Mouse (Mus musculus) midbrain, embryonic 10.5 days (tissue): Measurements from ENCODE around the gene Il17c. TPM values are rescaled to one million over a fixed set of nuclear protein-coding genes. Genes with fewer than 3 reads are reported as not detected.
A peak's percentile ranks its signal among the peaks of the same experiment; 100 is the strongest.

Experiments
- DNase-seq: peaks from one replicate; pipeline ENCODE4 v3.0.0-alpha.2; 2017; ENCODE audit warnings: low spot score
- H3K27ac ChIP-seq: fragments of 300-500 bp; sonication (generic); replicated peaks from 2 replicates; pipeline ENCODE4 v1.5.1; 2016; ENCODE audit warnings: mild to moderate bottlenecking
- H3K27me3 ChIP-seq: fragments of 300-500 bp; sonication (generic); 2 replicates; pipeline ENCODE4 v1.6.1; 2016; ENCODE audit warnings: low read depth, mild to moderate bottlenecking; ENCODE audit not compliant: poor library complexity, severe bottlenecking
- H3K36me3 ChIP-seq: fragments of 300-500 bp; sonication (generic); 2 replicates; pipeline ENCODE4 v1.6.1; 2016; ENCODE audit warnings: mild to moderate bottlenecking, moderate library complexity
- H3K4me1 ChIP-seq: fragments of 300-500 bp; sonication (generic); 2 replicates; pipeline ENCODE4 v1.6.1; 2016
- H3K4me3 ChIP-seq: fragments of 300-500 bp; sonication (generic); 2 replicates; pipeline ENCODE4 v1.5.1; 2016; ENCODE audit warnings: mild to moderate bottlenecking, moderate library complexity
- H3K9me3 ChIP-seq: fragments of 300-500 bp; sonication (generic); replicated peaks from 2 replicates; pipeline ENCODE4 v1.6.1; 2016; ENCODE audit warnings: mild to moderate bottlenecking
- WGBS: fragments of 180-500 bp; shearing (Covaris S2); methylation state at CpG from one replicate; pipeline ENCODE4 v1.1.7; 2016; 5-methylcytosine and 5-hydroxymethylcytosine counted together
- polyA plus RNA-seq: library from polyadenylated mRNA; unstranded; fragments of >200 nt; fragmentation: Nextera tagmentation; extraction: Ambion mirVana; gene quantifications from 2 replicates; pipeline ENCODE4 v1.2.1, GENCODE M21; 2016

Gene Il17c
- polyA plus RNA-seq, 1 experiment from 2014 or later = not detected

DNA sequence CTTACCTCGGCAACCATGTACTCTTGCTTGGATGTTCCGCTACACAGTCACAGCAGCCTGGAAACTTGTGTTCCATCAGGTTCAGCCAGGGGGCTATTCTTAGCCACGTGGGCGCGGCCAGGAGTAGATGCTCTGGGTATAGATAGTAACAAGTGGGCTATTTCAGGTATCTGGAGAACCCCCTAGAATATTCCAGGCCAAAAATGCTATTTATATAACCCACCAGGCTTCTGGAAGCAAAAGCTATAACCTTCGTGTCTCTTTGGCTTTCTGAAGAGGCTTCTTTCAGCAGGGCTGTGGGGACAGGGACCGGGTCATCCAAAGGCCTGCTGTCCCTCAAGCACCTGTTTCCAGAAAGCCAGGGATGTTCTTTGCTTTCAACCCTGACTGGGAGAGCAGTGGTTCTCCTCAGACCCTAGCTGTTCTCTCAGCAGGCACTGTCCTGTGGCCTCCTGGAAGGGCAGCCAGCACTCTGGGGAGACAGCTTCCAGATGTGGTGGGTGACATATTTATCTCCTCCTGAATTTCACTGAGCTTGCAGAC, 29.4 kb downstream of the Il17c start:
- H3K4me1 ChIP-seq = no peaks in the 10 kb centered on the region; the same call in 1 of the 2 replicates
- H3K9me3 ChIP-seq = no peaks in the 10 kb centered on the region
- H3K4me3 ChIP-seq = no peak overlapping the region
- H3K27ac ChIP-seq = no peak overlapping the region
- peaks cover 10% of the 10 kb centered on the region; the same call in 1 of the 2 replicates for H3K27me3 ChIP-seq
- WGBS = 86% methylated on average over 7 of the region's 7 CpGs
- DNase-seq = no peak
- H3K36me3 ChIP-seq = no peaks in the 10 kb centered on the region

DNA sequence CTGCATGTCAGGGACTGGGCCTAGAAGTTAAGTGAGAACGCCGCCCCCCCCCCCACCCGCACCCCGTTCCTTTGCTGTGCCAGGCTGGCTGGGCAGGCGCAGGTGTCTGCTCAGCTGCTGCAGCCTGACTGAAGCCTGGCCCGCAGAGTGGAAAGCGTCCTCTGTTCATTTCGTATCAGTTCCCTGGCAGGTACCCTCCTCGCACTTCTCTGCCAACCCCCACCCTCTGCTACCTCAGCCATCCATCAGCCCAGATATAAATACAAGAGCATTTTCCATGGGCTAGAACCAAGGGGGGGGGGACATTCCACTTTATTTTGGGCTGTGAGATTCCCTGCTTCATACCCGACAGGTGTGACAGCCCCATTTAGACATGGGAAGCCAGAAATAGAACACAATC, 30.3 kb downstream of the Il17c start:
- Histone ChIP-seq H3K36me3 (no peaks in the 10 kb centered on the region), H3K9me3 (no peaks in the 10 kb centered on the region), H3K4me3 (no peak overlapping the region), H3K27ac (no peak overlapping the region), H3K27me3 (peaks cover 17% of the 10 kb centered on the region), H3K4me1 (no peaks in the 10 kb centered on the region)
- WGBS = 83% methylated on average over 10 of the region's 10 CpGs
- DNase-seq = no peak

DNA sequence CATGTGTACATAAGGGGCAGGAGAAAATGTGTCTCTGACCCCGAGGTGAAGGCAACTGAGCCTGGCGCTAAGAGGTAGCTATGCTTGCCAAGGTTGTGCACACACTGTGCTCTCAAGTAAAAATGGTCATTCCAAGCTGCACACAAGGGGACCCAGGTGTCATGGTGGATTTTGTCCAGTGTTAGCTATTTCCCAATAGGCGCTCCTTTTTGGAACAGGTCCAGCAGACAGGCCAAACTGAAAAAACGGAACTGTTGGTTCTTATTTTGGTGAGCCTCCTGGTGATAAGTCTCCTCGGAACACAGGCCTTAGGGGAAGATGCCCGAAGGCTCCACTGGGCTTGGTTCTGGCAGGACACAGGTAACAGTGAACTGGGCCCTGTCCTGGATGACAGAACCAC, 32.6 kb downstream of the Il17c start:
- Histone ChIP-seq H3K4me3 (no peak overlapping the region), H3K27me3 (peaks cover 39% of the 10 kb centered on the region), H3K9me3 (no peaks in the 10 kb centered on the region), H3K36me3 (no peaks in the 10 kb centered on the region), H3K4me1 (no peaks in the 10 kb centered on the region), H3K27ac (no peak overlapping the region)
- no peak for DNase-seq
- 97% methylated on average over 6 of the region's 6 CpGs for WGBS

DNA sequence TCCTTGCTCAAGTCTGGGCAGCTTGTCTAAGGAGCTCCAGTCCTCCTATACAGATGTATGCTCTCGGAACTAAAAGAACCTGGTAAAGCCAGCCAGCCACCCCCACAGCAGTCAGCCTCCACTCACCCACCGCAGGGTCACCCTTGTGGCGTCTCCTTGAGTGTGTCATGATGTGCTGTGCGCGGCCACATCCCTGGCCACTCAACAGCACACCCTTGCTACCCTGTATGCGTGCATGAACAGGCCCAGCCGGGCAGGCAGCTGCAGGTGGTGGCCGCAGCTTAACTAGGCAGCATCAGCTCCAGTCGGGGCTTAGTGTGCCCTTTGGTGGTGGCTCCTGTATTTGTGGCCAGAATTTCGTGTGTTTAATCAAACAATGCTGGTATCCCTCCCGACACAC, 35.4 kb downstream of the Il17c start:
- Histone ChIP-seq H3K36me3 (no peaks in the 10 kb centered on the region), H3K27me3 (peaks cover 67% of the 10 kb centered on the region), H3K9me3 (no peaks in the 10 kb centered on the region), H3K4me3 (no peak overlapping the region), H3K27ac (no peak overlapping the region), H3K4me1 (peaks cover 22% of the 10 kb centered on the region)
- no peak for DNase-seq
- WGBS = 84% methylated on average over 11 of the region's 11 CpGs

DNA sequence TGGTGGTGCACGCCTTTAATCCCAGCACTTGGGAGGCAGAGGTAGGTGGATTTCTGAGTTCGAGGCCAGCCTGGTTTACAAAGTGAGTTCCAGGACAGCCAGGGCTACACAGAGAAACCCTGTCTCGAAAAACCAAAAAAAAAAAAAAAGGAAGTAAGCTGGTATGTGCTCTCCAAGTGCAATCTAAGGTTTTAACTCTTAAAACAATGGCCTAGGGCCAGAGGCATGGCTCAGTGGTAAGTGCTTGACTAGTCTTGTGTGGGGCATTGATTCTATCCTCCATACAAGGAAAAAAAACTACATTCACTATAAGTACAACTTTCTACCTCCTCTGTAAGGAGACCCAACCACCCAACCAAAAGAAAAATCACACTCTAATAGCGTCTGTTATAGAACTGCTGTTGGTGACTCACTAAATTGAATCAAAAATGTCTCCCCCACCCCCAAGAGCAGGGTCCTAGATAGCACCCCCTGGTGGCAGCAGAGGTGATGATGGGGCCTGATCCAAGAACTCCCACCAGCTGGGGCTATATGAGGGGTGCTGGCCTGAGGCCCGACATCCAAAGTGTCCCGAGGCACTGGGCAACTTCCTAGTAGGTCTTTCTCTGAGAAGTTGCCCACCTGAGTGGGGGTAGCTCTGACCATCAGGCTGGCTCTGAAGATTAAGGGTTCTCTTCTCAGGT, 37.5 kb downstream of the Il17c start:
- H3K4me3 ChIP-seq = no peak overlapping the region
- H3K27me3 ChIP-seq = peaks cover 80% of the 10 kb centered on the region
- H3K9me3 ChIP-seq = no peaks in the 10 kb centered on the region
- peaks cover 30% of the 10 kb centered on the region for H3K4me1 ChIP-seq
- H3K27ac ChIP-seq = no peak overlapping the region
- WGBS = 64% methylated on average over 6 of the region's 6 CpGs
- H3K36me3 ChIP-seq = no peaks in the 10 kb centered on the region
- no peak for DNase-seq

DNA sequence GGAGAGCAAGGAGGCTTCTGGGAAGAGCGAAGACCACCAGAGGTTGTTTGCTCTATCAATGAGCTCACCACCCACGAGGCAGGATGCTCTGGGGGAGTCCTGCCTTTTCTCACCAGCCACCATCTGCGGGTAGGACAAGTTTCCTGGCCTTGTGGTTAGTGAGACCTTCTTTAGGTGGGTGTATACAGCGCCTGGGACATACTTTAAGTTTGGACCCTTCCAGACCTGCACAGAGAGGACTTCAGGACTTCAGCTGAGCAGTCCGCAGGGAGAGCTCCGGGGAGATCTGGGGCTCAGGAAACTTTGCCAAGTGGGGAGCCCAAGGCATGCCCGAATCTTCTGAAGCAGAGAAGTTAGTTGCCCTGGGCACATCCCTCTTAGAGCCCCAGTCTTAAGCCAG, 38.2 kb downstream of the Il17c start:
- no peak for DNase-seq
- WGBS = 30% methylated on average over 7 of the region's 7 CpGs
- Histone ChIP-seq H3K9me3 (no peaks in the 10 kb centered on the region), H3K4me1 (peaks cover 30% of the 10 kb centered on the region), H3K27me3 (peaks cover 80% of the 10 kb centered on the region), H3K27ac (no peak overlapping the region), H3K36me3 (no peaks in the 10 kb centered on the region), H3K4me3 (peak overlapping the region; percentile 53)

DNA sequence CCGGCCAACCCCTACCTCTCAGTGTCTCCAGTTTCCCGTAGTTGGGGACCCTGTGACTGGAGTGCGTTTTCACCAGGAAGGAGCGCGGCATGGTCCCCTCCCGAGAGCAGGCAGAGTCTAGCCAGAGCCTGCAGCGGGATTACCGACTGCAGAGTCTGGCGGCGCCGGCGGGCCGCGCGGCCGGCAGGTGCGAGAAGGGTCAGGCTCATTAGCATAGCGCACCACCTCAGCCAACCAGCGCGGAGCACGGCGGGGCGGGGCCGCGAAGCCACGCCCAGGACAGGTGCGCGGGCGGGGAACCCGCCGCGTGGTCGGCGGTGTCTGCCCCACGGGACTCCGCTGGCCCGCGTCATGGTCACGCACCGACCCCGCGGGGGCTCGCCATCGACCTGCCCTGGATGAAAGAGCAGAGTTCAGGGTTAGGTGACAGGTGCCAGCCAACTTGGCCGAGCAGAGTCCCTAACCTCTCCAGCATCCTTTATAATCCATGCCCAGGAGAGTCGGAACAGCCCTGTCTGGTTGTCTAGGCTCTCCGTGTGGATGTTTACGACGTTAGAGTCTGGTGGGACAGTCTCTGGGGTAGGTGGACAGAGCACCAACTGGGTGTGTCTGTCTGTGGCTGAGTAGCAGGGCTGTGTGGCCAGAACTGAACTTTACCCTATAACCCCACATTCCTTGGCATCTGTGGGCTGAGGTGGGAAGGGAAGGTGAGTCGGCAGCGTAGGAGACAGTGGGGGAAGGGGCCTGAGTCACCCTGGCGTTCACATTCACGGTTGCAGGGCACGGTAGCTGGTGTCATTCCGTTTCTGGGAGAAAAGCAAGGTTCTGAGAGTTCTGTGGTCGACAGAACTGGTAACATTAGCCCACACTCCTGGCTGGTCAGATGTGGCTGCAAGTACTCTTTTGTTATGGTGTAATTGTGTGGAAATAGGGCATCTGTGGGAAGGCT, 39.0 kb downstream of the Il17c start, which contains the start of gene Snai3:
Gene Snai3, minus strand, starts transcription at position 210 of the 949 bp plus-strand sequence.
- WGBS = 4% methylated on average over 56 of the region's 56 CpGs
- Histone ChIP-seq H3K4me1 (peaks cover 30% of the 10 kb centered on the region), H3K27me3 (peaks cover 74% of the 10 kb centered on the region), H3K27ac (no peak within 1 kb of the TSS), H3K9me3 (no peaks in the 10 kb centered on the region), H3K36me3 (no peaks in the 10 kb centered on the region; the same call in 1 of the 2 replicates), H3K4me3 (peak within 1 kb of the TSS; percentile 53)
- peak; percentile 47 for DNase-seq

DNA sequence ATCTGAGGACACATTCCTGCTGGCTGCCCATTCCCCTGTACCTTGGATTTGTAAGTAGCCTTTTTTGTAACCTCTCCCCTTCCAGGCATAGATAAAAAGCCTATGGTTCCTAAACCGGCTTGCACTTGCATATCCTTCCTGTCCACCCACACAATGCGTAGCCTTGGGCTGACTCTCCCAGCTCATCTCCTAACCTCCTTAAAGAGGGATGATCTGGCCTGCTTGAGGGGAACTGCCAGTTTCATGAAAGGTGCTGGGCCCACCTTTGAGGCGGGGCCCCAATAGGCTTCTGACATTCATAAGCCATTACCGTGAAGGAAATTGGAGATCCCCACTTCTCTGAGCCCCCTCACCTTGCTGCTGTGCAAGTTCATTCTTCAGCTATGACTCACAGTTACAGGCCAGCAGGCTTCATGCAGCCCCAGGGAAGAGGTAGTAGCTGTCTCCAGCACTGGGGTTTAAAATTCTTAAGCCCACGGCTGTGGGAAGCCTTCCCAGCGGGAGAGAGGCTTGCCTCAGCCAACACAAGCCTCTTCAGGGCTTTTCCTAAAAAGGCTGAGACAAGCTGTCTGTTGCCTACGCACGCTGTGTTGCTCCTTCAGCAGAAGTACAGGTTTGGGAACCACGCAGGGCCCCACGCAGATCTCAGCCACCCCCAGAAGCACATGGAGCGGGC, 39.8 kb downstream of the Il17c start:
- Histone ChIP-seq H3K27me3 (peaks cover 66% of the 10 kb centered on the region), H3K9me3 (no peaks in the 10 kb centered on the region), H3K27ac (no peak overlapping the region), H3K4me1 (peaks cover 30% of the 10 kb centered on the region), H3K4me3 (no peak overlapping the region), H3K36me3 (peaks cover 7% of the 10 kb centered on the region)
- WGBS = 64% methylated on average over 11 of the region's 11 CpGs
- no peak for DNase-seq

DNA sequence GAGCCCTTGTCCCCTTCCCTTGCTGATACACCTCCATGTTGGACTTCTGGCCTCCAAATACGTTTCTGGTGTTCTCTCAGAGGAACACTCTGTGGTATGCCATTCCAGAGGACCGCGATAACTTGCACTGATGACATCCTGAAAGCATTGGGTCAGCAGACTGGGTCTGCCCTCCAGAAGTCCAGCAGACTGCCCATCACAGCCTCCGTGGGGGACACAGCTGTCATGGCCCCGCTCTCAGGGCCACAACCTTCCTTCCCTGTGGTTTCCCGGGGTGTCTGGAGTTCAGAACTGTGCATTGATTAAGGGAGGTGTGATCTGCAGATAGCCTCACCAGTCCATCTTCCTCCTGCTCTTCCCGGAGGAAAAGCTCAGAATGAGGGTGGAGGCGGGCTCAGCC, 40.7 kb downstream of the Il17c start:
- H3K27me3 ChIP-seq = peaks cover 59% of the 10 kb centered on the region
- WGBS = 68% methylated on average over 8 of the region's 8 CpGs

DNA sequence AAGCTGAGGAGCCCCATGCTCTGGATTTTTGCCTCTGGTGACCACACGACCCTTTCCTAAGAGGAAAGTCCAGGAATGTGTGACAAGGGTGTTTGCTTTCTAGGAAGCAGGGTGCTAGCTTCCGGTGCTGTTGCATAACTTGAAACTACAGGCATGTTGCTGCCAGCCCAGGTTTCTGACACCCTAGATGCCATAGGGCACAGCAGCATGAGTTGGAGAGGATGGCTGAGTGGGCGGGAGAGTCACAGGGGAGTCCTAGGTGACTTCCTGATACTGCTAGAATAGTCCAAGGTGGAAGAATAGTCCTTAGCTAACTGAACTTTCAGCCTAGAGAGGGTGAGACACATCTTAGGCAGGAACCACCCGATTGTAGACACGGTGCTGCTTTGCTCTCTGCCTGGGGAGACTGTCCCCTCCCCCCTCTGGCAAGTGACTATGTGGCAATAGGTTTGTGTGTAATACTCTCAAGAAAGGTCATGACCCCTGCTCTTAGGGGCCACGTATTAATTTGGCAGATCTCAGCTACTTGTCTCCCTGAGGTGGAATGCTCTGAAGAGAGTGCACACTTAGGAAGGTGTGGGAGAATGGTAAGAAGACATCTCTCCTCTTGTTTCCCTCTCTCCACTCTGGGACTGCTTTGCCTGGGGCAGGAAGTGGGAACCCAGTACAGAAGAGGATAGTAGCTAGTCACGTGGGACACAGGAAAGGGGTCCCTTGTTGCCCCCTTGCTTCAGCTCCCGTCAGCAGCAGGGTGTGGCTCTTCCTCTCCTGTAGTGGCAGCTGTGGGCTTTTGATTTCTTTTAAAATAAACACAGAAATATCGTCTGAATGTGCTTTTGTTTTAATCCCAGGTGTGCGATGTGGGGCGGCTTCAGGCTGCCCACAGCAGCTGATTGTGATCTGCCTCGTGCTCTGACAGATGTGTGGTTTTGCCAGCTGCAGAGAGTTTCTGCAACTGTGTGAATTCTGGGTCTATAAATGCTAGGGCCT, 42.1 kb downstream of the Il17c start:
- H3K9me3 ChIP-seq = no peaks in the 10 kb centered on the region
- peaks cover 45% of the 10 kb centered on the region for H3K27me3 ChIP-seq
- WGBS = 72% methylated on average over 12 of the region's 12 CpGs
- H3K27ac ChIP-seq = no peak overlapping the region
- peaks cover 29% of the 10 kb centered on the region for H3K36me3 ChIP-seq
- no peak for DNase-seq
- H3K4me1 ChIP-seq = peaks cover 30% of the 10 kb centered on the region
- no peak overlapping the region for H3K4me3 ChIP-seq

More for the DNA sequence above, 40.7 kb downstream of the Il17c start:
- no peak overlapping the region for H3K4me3 ChIP-seq
- no peak for DNase-seq
- H3K36me3 ChIP-seq = peaks cover 16% of the 10 kb centered on the region
- no peaks in the 10 kb centered on the region for H3K9me3 ChIP-seq
- H3K4me1 ChIP-seq = peaks cover 30% of the 10 kb centered on the region
- H3K27ac ChIP-seq = no peak overlapping the region

DNA sequence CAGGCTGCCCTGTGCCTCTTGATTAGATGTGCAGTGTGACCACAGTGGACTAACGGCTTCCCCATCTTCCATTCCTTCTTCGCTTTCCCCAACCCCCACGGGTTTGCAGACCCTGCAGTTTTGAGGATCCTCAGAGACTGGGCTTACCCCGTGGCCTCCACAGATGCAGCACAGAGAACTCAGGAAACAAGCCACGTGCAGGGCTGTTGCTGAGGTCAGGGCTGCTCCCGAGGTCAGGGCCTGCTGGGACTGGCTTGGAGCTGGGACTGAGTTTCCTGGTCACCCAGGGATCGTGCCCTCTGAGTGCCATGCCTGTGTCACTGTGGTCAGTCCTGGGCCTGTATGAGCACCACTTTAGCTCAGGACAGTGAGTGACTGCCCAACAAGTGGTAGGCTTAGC, 43.2 kb downstream of the Il17c start:
- no peak overlapping the region for H3K27ac ChIP-seq
- H3K36me3 ChIP-seq = peaks cover 35% of the 10 kb centered on the region
- H3K9me3 ChIP-seq = no peaks in the 10 kb centered on the region
- peaks cover 35% of the 10 kb centered on the region for H3K27me3 ChIP-seq
- H3K4me3 ChIP-seq = no peak overlapping the region
- H3K4me1 ChIP-seq = peaks cover 29% of the 10 kb centered on the region
- no peak for DNase-seq
- WGBS = 76% methylated on average over 7 of the region's 7 CpGs
